Mouse (Mus musculus) forebrain, embryonic 14.5 days (tissue): Measurements from ENCODE around the gene Pxn. TPM values are rescaled to one million over a fixed set of nuclear protein-coding genes. Genes with fewer than 3 reads are reported as not detected.

Experiments
- ATAC-seq: fragments of 200-750 bp; cut with Nextera tagmentation; 2 replicates; pipeline ENCODE4 v1.8.0; 2017; ENCODE audit warnings: mild to moderate bottlenecking, moderate library complexity
- DNase-seq: peaks from one replicate; pipeline ENCODE4 v3.0.0-alpha.2; 2015; ENCODE audit warnings: low spot score
- H3K27ac ChIP-seq: fragments of 300-500 bp; sonication (generic); 2 replicates; pipeline ENCODE4 v1.5.1; 2014; ENCODE audit warnings: low read depth, mild to moderate bottlenecking, control low read depth, low read length, moderate library complexity
- H3K27me3 ChIP-seq: fragments of 300-500 bp; sonication (generic); replicated peaks from 2 replicates; pipeline ENCODE4 v1.6.1; 2014; ENCODE audit warnings: low read length, control low read depth, mixed read lengths; ENCODE audit not compliant: control insufficient read depth, insufficient read depth
- H3K36me3 ChIP-seq: fragments of 300-500 bp; sonication (generic); 2 replicates; pipeline ENCODE4 v1.6.1; 2014; ENCODE audit warnings: low read length, control low read depth; ENCODE audit not compliant: control insufficient read depth, insufficient read depth
- H3K4me1 ChIP-seq: fragments of 300-500 bp; sonication (generic); 2 replicates; pipeline ENCODE4 v1.6.1; 2014; ENCODE audit warnings: antibody characterized with exemption, low read length, control low read depth; ENCODE audit not compliant: control insufficient read depth, insufficient read depth
- H3K4me2 ChIP-seq: fragments of 300-500 bp; sonication (generic); 2 replicates; pipeline ENCODE4 v1.6.1; 2014; ENCODE audit warnings: mild to moderate bottlenecking, control low read depth, low read length
- H3K4me3 ChIP-seq: fragments of 300-500 bp; sonication (generic); 2 replicates; pipeline ENCODE4 v1.5.1; 2014; ENCODE audit warnings: low read depth, low read length, control low read depth
- H3K9ac ChIP-seq: fragments of 300-500 bp; sonication (generic); 2 replicates; pipeline ENCODE4 v1.6.1; 2014; ENCODE audit warnings: mild to moderate bottlenecking, low read length, control low read depth, moderate library complexity
- H3K9me3 ChIP-seq: fragments of 300-500 bp; sonication (generic); replicated peaks from 2 replicates; pipeline ENCODE4 v1.6.1; 2016; ENCODE audit warnings: low read length, control low read depth, mixed read lengths; ENCODE audit not compliant: control insufficient read depth
- WGBS: fragments of 180-500 bp; shearing (Covaris S2); extraction: QIAGEN DNeasy Blood & Tissue Kit; methylation state at CpG from one replicate; pipeline ENCODE4 v1.1.7; 2014; 5-methylcytosine and 5-hydroxymethylcytosine counted together
- polyA plus RNA-seq: library from polyadenylated mRNA; unstranded; fragments of >200 nt; fragmentation: Nextera tagmentation; extraction: Ambion mirVana; gene quantifications from 2 replicates; pipeline ENCODE4 v1.2.1, GENCODE M21; 2014

Gene Pxn
- polyA plus RNA-seq: 7.5 and 9.8 TPM in 2 replicates

DNA sequence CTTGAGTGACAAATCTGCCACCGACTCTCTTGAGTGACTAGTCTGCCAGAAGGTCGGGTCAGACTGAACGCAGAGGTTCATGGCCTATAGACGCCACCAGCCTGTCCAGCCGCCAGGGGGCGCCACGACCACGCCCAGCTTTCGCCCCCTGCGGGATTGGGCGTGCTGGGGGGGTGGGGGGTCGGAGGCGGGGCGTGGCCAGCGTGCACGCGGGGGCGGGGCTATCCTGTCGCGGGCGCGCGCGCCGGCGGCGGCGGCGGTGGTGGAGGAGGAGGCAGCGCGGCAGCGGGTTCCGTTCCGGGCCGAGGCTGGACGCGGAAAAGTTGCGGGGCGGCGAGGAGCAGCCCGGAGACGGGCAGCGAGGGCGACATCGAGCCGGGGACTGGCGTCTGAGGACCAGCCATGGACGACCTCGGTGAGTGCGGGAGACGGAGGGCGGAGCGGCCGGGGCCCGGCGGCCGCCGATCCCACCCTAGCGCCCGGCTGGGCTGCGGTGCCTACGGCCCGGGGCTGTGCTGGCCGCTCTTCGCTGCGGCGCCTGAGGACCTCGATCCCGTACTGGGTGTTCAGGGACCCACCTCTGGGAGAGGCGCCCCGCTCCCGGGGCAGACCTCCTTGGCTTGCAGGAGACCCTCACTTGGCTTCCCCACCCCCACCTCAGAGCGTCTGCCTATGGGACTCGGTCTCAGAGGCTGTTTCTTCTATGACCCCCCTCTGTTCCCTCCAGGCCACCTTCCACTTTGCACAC lies at the start of gene Pxn:
Gene Pxn, plus strand, starts transcription at position 223 of the 748 bp plus-strand sequence.
- Histone ChIP-seq H3K4me2 (peak within 1 kb of the TSS; percentile 82), H3K27ac (peak within 1 kb of the TSS; percentile 44; the same call in 1 of the 2 replicates), H3K27me3 (no peaks in the 10 kb centered on the region), H3K4me3 (peak within 1 kb of the TSS; percentile 89), H3K9me3 (no peaks in the 10 kb centered on the region), H3K4me1 (peaks cover 29% of the 10 kb centered on the region), H3K36me3 (no peaks in the 10 kb centered on the region), H3K9ac (peak within 1 kb of the TSS; percentile 91)
- WGBS: under 1% methylated on average over 72 of the region's 74 CpGs
- DNase-seq (peak; percentile 88), ATAC-seq (peak; percentile 90)

DNA sequence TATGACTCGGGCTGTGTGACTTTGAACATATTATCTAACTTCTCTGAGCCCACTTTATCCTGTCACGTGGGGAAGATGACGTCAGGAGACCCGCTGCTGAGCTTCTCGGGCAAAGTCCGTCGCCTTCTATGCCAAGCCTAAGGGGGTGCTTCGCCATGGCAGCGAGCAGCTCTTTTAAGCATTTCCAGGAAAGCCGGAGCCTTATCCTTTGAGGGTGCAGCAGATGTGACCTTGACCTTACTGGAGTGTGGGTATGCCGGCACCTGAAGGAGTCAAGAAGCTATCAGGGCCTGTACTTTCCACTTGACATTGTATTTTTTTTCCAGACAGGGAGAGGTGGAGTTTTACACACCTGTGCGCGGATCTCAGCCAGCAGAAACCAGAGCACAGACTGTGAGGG lies 47.6 kb upstream of the Pxn start:
- 71% methylated on average over 13 of the region's 13 CpGs for WGBS
- H3K36me3 ChIP-seq: peaks cover 11% of the 10 kb centered on the region
- H3K4me3 ChIP-seq: no peak overlapping the region
- H3K4me2 ChIP-seq: no peak overlapping the region
- no peak overlapping the region for H3K27ac ChIP-seq
- H3K27me3 ChIP-seq: no peaks in the 10 kb centered on the region
- no peak overlapping the region for H3K9ac ChIP-seq
- H3K4me1 ChIP-seq: no peaks in the 10 kb centered on the region
- no peak for ATAC-seq
- DNase-seq: no peak
- H3K9me3 ChIP-seq: no peaks in the 10 kb centered on the region

DNA sequence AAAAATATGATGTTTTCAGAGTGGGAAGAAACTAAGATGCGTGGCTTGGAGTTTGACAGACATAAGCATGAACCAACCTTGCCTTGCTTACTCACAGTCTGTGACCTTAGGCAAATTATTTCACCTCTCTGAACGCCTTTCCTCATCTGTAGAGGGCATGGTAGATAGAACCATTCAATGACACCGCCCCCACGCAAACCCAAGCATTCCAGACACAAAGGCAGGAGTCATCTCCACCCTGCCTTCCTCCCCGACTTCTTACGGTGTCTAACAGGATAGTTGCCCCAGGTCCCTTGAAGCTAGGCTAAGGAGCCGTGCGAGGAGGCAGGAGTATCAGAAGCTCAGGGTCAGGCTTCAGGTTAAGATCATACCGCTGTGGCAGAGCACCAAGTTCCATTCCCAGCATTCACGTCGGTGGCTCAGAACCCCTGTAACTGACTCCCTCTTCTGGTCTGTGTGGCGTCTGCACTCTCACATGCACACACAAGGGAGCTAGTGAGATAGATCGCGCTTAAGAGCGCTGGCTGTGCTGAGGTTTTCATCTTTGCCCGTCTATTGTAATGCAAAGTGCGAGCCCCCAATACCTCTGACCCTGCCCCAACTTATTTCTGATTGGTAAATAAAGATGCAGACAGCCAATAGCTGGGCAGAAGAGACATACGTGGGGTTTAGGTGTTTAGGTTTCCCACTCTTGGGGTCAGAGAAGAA lies 41.9 kb upstream of the Pxn start:
- ATAC-seq: no peak
- H3K27ac ChIP-seq: no peak overlapping the region
- WGBS: 83% methylated on average over 18 of the region's 18 CpGs
- no peaks in the 10 kb centered on the region for H3K9me3 ChIP-seq
- DNase-seq: no peak
- no peak overlapping the region for H3K4me3 ChIP-seq
- H3K9ac ChIP-seq: no peak overlapping the region
- H3K4me1 ChIP-seq: no peaks in the 10 kb centered on the region
- no peak overlapping the region for H3K4me2 ChIP-seq
- H3K36me3 ChIP-seq: no peaks in the 10 kb centered on the region
- no peaks in the 10 kb centered on the region for H3K27me3 ChIP-seq

DNA sequence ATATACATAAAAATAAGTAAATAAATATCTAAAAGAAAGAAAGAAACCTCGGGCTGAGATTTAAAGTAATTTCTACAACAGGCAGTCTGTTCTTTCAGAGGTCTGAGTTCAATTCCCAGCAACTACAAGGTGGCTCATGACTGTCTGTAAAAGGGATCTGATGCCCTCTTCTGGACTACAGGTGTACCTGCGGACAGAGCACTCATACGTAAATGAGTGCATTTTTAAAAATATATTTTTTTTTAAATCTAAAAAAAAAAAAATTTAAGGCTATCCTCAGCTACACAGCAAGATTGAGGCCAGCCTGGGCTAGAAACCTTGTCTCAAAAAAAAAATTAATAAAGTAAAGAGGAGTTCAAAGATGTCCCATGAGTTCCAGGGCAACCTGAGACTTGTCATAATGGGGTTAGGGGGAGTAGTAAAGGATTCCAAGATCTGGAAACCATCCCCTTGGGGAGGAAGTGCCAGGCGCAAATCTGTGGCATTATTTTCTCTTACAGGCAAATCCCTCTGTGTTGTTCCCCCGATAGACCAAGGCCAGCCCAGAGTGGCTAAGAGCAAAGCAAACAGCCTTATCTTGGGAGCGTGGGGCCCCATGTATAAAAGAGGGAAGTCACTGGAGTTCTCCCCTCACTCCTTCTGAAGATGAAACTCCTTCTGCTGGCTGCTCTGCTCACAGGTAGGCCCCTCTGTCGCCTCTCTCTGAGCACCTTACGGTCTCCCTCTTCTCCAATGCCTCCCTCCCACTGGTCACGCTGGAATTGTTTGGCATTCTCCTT lies 40.6 kb upstream of the Pxn start, which contains the start of gene Pla2g1b:
Gene Pla2g1b, plus strand, starts transcription at position 621 of the 779 bp plus-strand sequence.
- no peak within 1 kb of the TSS for H3K4me2 ChIP-seq
- no peak within 1 kb of the TSS for H3K4me3 ChIP-seq
- no peak for DNase-seq
- H3K9me3 ChIP-seq: no peaks in the 10 kb centered on the region
- no peaks in the 10 kb centered on the region for H3K4me1 ChIP-seq
- WGBS: 54% methylated on average over 9 of the region's 9 CpGs
- H3K27me3 ChIP-seq: no peaks in the 10 kb centered on the region
- no peak within 1 kb of the TSS for H3K27ac ChIP-seq
- no peak within 1 kb of the TSS for H3K9ac ChIP-seq
- no peaks in the 10 kb centered on the region for H3K36me3 ChIP-seq
- no peak for ATAC-seq

DNA sequence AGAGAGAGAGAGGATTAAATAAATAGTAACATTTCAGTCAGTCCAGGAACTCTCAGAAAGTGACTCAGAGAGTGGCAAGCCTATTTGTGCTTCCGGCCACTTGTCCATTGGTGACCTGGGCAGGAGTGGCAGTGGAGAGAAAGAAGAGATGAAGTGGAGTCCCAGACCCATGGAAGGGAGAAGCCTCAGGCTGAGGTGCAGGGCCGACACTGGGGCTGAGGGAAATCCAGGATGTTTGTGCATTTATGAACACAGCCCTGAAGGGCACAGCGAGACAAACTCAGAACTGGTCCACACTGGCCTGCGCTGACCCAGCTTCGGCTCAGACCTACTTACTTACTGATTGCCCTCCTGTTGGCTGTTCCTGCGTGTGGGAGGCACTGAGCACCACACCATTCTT lies 36.7 kb upstream of the Pxn start:
- ATAC-seq: no peak
- no peaks in the 10 kb centered on the region for H3K9me3 ChIP-seq
- WGBS: 75% methylated on average over 6 of the region's 6 CpGs

DNA sequence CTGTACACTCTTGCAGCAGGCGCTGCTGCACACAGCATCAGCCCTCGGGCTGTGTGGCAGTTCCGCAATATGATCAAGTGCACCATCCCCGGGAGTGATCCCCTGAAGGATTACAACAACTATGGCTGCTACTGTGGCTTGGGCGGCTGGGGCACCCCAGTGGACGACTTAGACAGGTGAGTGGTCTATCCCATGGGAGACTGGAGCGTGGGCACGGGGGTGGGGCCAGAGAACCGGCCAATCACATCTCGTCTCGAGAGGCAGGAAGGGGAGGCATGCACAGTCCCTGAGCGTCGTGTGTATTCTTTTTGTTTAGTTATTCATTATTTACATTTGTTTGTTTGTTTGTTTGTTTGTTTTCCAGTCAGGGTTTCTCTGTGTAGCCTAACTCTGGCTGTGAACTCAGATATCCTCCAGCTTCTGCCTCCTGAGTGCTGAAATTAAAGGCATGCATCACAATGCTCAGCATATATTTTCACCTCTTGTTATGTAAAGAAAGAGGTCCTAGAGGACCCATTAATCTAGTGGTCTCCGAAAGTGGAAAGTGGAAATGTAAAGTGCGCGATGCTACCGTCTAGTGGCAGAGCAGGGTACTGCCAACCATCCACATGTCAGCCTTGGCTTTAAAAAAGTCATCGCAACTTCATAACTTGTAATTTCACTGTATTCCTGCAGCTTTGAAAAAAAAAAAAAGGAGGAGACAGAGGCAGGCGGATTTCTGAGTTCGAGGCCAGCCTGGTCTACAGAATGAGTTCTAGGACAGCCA lies 35.5 kb upstream of the Pxn start:
- Histone ChIP-seq H3K9me3 (no peaks in the 10 kb centered on the region), H3K9ac (no peak overlapping the region; the same call in 1 of the 2 replicates), H3K36me3 (no peaks in the 10 kb centered on the region), H3K4me2 (no peak overlapping the region), H3K4me1 (no peaks in the 10 kb centered on the region), H3K27me3 (no peaks in the 10 kb centered on the region), H3K4me3 (no peak overlapping the region), H3K27ac (no peak overlapping the region)
- DNase-seq (peak; percentile 67), ATAC-seq (0 out of 2 replicates have a peak, but pooled peaks have one; percentile 34)
- 35% methylated on average over 20 of the region's 20 CpGs for WGBS

More for the DNA sequence above, 36.7 kb upstream of the Pxn start:
- no peaks in the 10 kb centered on the region for H3K36me3 ChIP-seq
- H3K9ac ChIP-seq: no peak overlapping the region
- no peaks in the 10 kb centered on the region for H3K4me1 ChIP-seq
- H3K27me3 ChIP-seq: no peaks in the 10 kb centered on the region
- no peak for DNase-seq
- no peak overlapping the region for H3K27ac ChIP-seq
- no peak overlapping the region for H3K4me3 ChIP-seq
- no peak overlapping the region for H3K4me2 ChIP-seq

DNA sequence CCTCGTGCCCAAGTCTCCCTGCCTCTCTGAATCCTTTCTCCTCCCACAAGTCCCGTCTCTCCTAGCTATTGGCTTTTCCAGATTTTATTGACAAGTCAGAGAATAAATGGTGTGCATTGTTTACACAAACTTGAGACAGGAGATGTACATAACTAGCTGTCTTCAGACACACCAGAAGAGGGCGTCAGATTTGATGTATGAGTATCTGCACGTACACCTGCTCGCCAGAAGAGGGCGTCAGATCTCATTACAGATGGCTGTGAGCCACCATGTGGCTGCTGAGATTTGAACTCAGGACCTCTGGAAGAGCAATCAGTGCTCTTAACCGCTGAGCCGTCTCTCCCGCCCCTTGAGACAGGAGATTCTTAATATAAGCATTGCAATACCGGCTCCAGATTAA lies 33.3 kb upstream of the Pxn start:
- H3K4me3 ChIP-seq: no peak overlapping the region

DNA sequence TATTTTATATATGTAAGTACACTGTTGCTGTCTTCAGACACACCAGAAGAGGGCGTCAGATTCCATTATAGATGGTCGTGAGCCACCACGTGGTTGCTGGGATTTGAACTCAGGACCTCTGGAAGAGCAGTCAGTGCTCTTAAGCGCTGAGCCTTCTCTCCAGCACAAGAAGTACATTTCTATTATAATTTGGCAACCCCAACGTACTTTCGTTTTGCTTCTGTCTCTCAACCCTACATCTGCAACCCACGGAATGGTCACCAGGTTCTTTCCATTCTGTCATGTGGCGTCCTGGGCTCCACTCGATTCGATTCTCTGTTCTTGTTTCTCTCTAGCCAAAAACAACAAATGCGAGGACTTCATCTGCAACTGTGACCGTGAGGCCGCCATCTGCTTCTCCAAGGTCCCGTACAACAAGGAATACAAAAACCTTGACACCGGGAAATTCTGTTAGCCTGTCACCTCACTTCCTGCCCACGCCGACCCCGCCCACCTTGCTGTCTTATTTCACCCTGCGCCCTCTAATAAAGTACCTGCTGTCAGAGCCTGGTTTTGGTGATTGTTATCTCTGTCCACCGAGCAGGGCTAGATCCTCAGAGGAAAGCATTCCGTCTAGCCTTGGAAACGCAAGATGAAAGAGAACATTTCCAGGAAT lies 32.2 kb upstream of the Pxn start:
- Histone ChIP-seq H3K27ac (no peak overlapping the region), H3K36me3 (peaks cover 5% of the 10 kb centered on the region), H3K9me3 (no peaks in the 10 kb centered on the region), H3K27me3 (no peaks in the 10 kb centered on the region), H3K4me1 (no peaks in the 10 kb centered on the region), H3K4me2 (no peak overlapping the region), H3K4me3 (no peak overlapping the region), H3K9ac (no peak overlapping the region)
- WGBS: 84% methylated on average over 22 of the region's 22 CpGs
- no peak for DNase-seq
- no peak for ATAC-seq

More for the DNA sequence above, 33.3 kb upstream of the Pxn start:
- H3K4me2 ChIP-seq: no peak overlapping the region
- no peak overlapping the region for H3K9ac ChIP-seq
- 75% methylated on average over 10 of the region's 10 CpGs for WGBS
- H3K27ac ChIP-seq: no peak overlapping the region
- no peaks in the 10 kb centered on the region for H3K27me3 ChIP-seq
- ATAC-seq (no peak), DNase-seq (no peak)
- no peaks in the 10 kb centered on the region for H3K9me3 ChIP-seq
- H3K4me1 ChIP-seq: no peaks in the 10 kb centered on the region
- H3K36me3 ChIP-seq: peaks cover 4% of the 10 kb centered on the region; the same call in 1 of the 2 replicates
